Mouse (Mus musculus): ENCODE data around the gene Gpr84.

DNA sequence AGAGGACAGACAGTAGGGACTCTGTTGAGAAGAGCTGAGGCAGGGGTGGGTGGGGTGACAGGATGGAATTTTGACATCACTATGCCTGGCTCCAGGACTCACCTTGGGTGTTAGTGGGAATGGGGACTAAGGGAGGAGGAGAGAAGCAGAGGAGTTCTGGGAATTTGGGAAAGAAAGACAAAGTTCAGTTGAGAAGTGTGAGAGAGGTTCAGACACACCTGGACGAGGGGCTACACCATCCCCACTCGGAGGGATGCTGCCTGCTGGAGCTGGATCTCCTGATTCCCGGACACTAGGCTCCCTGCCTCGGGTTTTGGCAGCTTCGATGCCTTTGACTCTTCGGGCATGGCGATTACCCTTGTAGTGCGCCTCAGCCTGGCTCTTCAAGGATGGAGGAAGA is 7.3 kb upstream of the Gpr84 start:
- TF ChIP-seq MYOG (IDR thresholded peaks at IDR 0.05; ENCODE audit: control insufficient read depth in 1 of 3, insufficient read depth in 1 of 3, insufficient read length in 2 of 3, low read depth in 2 of 3) (no peak), POLR2A (IDR thresholded peaks at IDR 0.05; ENCODE audit: insufficient read length, low read depth) (no peak), POLR2AphosphoS2 (IDR thresholded peaks at IDR 0.05; ENCODE audit: insufficient read length, low read depth) (no peak), TCF3 (IDR thresholded peaks at IDR 0.05; ENCODE audit: insufficient read length, low read depth) (no peak), TCF12 (IDR thresholded peaks at IDR 0.05; ENCODE audit: insufficient read depth, poor library complexity, severe bottlenecking) (no peak), MAX (IDR thresholded peaks at IDR 0.05; ENCODE audit: low read depth) (no peak), USF1 (IDR thresholded peaks at IDR 0.05; ENCODE audit: low read depth) (no peak), CEBPB (IDR thresholded peaks at IDR 0.05; ENCODE audit: insufficient read depth, poor library complexity, severe bottlenecking) (no peak)
